Mouse (Mus musculus) lung, postnatal 0 days (tissue): Measurements from ENCODE around the gene Tmem62. TPM values are rescaled to one million over a fixed set of nuclear protein-coding genes. Genes with fewer than 3 reads are reported as not detected.

Source experiments
- ATAC-seq: fragments of 200-750 bp; cut with Nextera tagmentation; 2 replicates; pipeline ENCODE4 v1.8.0; 2017; ENCODE audit warnings: moderate library complexity
- DNase-seq: peaks from one replicate; pipeline ENCODE4 v3.0.0-alpha.2; 2016; ENCODE audit warnings: low spot score
- H3K27ac ChIP-seq: fragments of 300-500 bp; sonication (generic); 2 replicates; pipeline ENCODE4 v1.5.1; 2014; ENCODE audit warnings: antibody characterized with exemption, mild to moderate bottlenecking, low read length, mixed read lengths
- H3K27me3 ChIP-seq: fragments of 300-500 bp; sonication (generic); replicated peaks from 2 replicates; pipeline ENCODE4 v1.6.1; 2014; ENCODE audit warnings: low read length, mixed read lengths; ENCODE audit not compliant: insufficient read depth
- H3K36me3 ChIP-seq: fragments of 300-500 bp; sonication (generic); 2 replicates; pipeline ENCODE4 v1.6.1; 2014; ENCODE audit warnings: low read length, mixed read lengths; ENCODE audit not compliant: insufficient read depth
- H3K4me1 ChIP-seq: fragments of 300-500 bp; sonication (generic); 2 replicates; pipeline ENCODE4 v1.6.1; 2014; ENCODE audit warnings: antibody characterized with exemption, low read depth, low read length, mixed read lengths; ENCODE audit not compliant: insufficient read depth
- H3K4me2 ChIP-seq: fragments of 300-500 bp; sonication (generic); replicated peaks from 2 replicates; pipeline ENCODE4 v1.6.1; 2014; ENCODE audit warnings: low read depth, mild to moderate bottlenecking, low read length, moderate library complexity, mixed read lengths
- H3K4me3 ChIP-seq: fragments of 300-500 bp; sonication (generic); 2 replicates; pipeline ENCODE4 v1.5.1; 2014; ENCODE audit warnings: low read depth, low read length
- H3K9ac ChIP-seq: fragments of 300-500 bp; sonication (generic); replicated peaks from 2 replicates; pipeline ENCODE4 v1.6.1; 2014; ENCODE audit warnings: low read depth, mild to moderate bottlenecking
- H3K9me3 ChIP-seq: fragments of 300-500 bp; sonication (generic); 2 replicates; pipeline ENCODE4 v1.6.1; 2016; ENCODE audit warnings: low read length, mixed read lengths
- CTCF ChIP-seq: IDR thresholded peaks from 2 replicates; pipeline ENCODE4 v1.5.1; 2016; ENCODE audit warnings: antibody characterized with exemption, mild to moderate bottlenecking
- EP300 ChIP-seq: IDR thresholded peaks from 2 replicates; pipeline ENCODE4 v1.6.1; 2016; ENCODE audit warnings: antibody characterized with exemption, mild to moderate bottlenecking, control low read depth
- WGBS: fragments of 180-500 bp; shearing (Covaris S2); extraction: QIAGEN DNeasy Blood & Tissue Kit; methylation state at CpG from one replicate; pipeline ENCODE4 v1.1.7; 2014; 5-methylcytosine and 5-hydroxymethylcytosine counted together
- polyA plus RNA-seq: library from polyadenylated mRNA; unstranded; fragments of >200 nt; fragmentation: Nextera tagmentation; extraction: Ambion mirVana; gene quantifications from 2 replicates; pipeline ENCODE4 v1.2.1, GENCODE M21; 2015

Gene Tmem62
- 13.2 and 13.5 TPM in 2 replicates for polyA plus RNA-seq

- H3K9ac ChIP-seq, result peak within 1 kb of the TSS; percentile 84
- H3K27ac ChIP-seq, result peak within 1 kb of the TSS; percentile 93
- TF ChIP-seq EP300 (no peak), CTCF (peak; percentile 69)
- ATAC-seq, result peak; percentile 80
- H3K4me3 ChIP-seq, result peak within 1 kb of the TSS; percentile 68
- peak; percentile 73 for DNase-seq
- WGBS, result 2% methylated on average over 63 of the region's 71 CpGs
- H3K9me3 ChIP-seq, result no peaks in the 10 kb centered on the region
- peak within 1 kb of the TSS; percentile 83 for H3K4me2 ChIP-seq
- no peaks in the 10 kb centered on the region for H3K36me3 ChIP-seq
- H3K4me1 ChIP-seq, result no peaks in the 10 kb centered on the region
- no peaks in the 10 kb centered on the region for H3K27me3 ChIP-seq
These were observed at the start of gene Tmem62 for GRCm38 (mm10) chr2:120976990-120977925. Tmem62 (plus strand) TSS chr2:120977017.

DNA sequence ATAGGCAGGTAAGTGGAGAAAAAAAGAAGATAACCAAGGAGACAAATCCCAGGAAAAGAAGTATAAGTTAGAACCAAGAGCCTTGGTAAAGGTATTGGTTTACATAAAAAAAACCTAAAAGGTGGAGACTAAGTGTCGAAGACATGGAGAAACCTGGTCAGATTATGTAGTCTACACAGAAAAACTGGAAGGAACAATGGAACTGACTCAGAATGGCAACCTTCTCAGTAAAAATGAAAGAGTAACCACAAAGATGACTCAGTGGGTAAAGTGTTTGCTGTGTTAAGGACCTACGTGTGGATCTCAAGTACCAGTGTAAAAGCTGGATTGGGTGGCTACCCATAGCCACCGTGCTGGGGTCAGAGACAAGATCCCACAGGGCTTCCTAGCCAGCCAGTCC lies 43.8 kb upstream of the Tmem62 start:
- Histone ChIP-seq H3K4me3 (no peak overlapping the region), H3K4me1 (no peaks in the 10 kb centered on the region), H3K9ac (no peak overlapping the region), H3K4me2 (no peak overlapping the region), H3K27ac (no peak overlapping the region), H3K36me3 (peaks cover 35% of the 10 kb centered on the region), H3K9me3 (no peaks in the 10 kb centered on the region), H3K27me3 (no peaks in the 10 kb centered on the region)
- no peak for TF ChIP-seq CTCF
- TF ChIP-seq EP300, result no peak
- ATAC-seq, result peak; percentile 41; the same call in 1 of the 2 replicates
- 65% methylated on average over 3 of the region's 3 CpGs for WGBS
- DNase-seq, result peak; percentile 36

DNA sequence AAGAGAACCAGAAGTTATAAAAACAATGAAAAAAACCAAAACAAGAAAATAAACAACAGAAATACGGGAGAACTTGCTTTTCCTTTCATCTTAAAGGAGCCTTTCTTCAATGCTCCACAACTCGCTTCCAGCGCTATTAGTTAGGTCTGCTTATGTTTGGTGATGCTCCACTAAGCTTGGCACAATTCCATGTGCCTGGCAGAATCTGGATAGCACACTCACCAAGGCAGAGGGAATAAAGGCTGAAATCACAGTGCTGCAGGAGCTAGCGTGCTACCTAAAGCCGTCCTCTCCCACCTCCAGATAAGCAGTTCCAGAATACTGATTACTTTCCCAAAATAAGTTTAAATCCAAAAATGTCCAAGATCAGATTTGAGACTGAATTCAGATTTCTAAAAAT lies 25.6 kb upstream of the Tmem62 start:
- Histone ChIP-seq H3K36me3 (peaks cover 33% of the 10 kb centered on the region; the same call in 1 of the 2 replicates), H3K27ac (no peak overlapping the region), H3K4me2 (no peak overlapping the region), H3K9me3 (no peaks in the 10 kb centered on the region), H3K9ac (no peak overlapping the region), H3K4me3 (no peak overlapping the region), H3K27me3 (no peaks in the 10 kb centered on the region), H3K4me1 (no peaks in the 10 kb centered on the region)
- TF ChIP-seq CTCF, result no peak
- no peak for DNase-seq
- WGBS, result 76% methylated on average over 5 of the region's 5 CpGs
- ATAC-seq, result no peak

DNA sequence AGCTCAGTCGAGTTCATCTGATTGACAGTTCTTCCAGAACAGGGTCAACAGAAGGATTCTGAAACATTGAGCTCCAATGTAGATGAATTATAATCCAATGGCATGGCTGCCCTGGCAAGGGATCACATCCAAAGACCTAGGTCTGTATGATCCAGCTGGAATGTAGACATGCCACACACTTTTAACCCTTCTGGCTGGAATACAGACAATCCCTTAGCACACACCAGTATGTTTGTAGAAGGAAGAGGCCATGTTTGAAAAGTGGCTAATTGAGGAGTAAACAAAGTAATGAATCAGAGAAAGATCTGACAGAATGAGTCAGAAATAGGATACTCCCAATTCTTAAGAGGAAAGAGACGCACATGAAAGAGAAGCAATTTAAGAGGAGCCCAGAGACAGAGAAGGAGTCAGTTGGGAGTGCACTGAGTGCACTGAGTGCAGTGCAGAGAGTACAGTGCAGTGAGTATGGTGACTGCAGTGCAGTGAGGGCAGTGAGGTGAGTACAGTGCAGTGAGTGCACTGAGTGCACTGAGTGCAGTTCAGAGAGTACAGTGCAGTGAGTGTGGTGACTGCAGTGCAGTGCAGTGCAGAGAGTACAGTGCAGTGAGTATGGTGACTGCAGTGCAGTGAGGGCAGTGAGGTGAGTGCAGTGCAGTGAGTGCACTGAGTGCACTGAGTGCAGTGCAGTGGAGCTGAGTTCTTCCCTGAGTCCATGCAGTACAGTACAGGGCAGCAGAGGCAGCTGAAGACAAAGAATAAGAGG lies 24.5 kb upstream of the Tmem62 start:
- no peaks in the 10 kb centered on the region for H3K27me3 ChIP-seq
- peak; percentile 71 for ATAC-seq
- H3K9ac ChIP-seq, result no peak overlapping the region
- peaks cover 22% of the 10 kb centered on the region; the same call in 1 of the 2 replicates for H3K36me3 ChIP-seq
- H3K4me3 ChIP-seq, result no peak overlapping the region
- H3K9me3 ChIP-seq, result no peaks in the 10 kb centered on the region
- no peak overlapping the region for H3K4me2 ChIP-seq
- no peak for DNase-seq
- WGBS, result 33% methylated on average over 2 of the region's 2 CpGs
- H3K4me1 ChIP-seq, result no peaks in the 10 kb centered on the region
- no peak overlapping the region for H3K27ac ChIP-seq
- TF ChIP-seq EP300 (no peak), CTCF (no peak)

- H3K4me1 ChIP-seq, result no peaks in the 10 kb centered on the region
- no peaks in the 10 kb centered on the region for H3K9me3 ChIP-seq
- ATAC-seq (peak; percentile 93), DNase-seq (peak; percentile 88)
- H3K27me3 ChIP-seq, result no peaks in the 10 kb centered on the region
- H3K4me2 ChIP-seq, result no peak overlapping the region; the same call in 1 of the 2 replicates
- H3K36me3 ChIP-seq, result 0 out of 2 replicates have a peak, but pooled peaks cover under 1% of the 10 kb centered on the region
- no peak overlapping the region for H3K9ac ChIP-seq
- H3K27ac ChIP-seq, result peak overlapping the region; percentile 68
- WGBS, result 45% methylated on average over 2 of the region's 2 CpGs
- TF ChIP-seq EP300 (peak; percentile 86), CTCF (no peak)
- no peak overlapping the region for H3K4me3 ChIP-seq
These were observed 17.5 kb upstream of the Tmem62 start for GRCm38 (mm10) chr2:120959363-120959762.

DNA sequence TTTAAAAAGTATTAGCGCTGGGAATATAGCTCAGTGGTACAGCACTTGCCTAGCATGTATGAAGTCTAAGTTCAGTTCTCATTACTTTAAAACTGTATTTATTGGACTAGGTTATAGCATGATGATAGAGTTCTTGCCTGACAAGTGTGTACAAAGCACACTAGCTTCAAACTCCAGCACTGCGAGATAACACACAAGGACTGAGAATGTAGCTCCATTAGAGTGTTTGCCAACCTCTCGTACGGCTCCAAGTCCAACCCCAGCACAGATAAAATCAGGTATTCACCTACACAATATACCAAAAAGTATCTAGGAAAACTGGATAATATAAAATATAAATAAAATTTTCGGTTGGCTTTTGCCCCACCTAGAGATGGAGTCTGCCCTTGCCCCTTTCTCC lies 17.0 kb upstream of the Tmem62 start:
- Histone ChIP-seq H3K27ac (peak overlapping the region; percentile 68), H3K4me2 (no peak overlapping the region; the same call in 1 of the 2 replicates), H3K4me1 (no peaks in the 10 kb centered on the region; the same call in 1 of the 2 replicates), H3K9ac (no peak overlapping the region), H3K4me3 (no peak overlapping the region), H3K9me3 (no peaks in the 10 kb centered on the region), H3K36me3 (no peaks in the 10 kb centered on the region), H3K27me3 (no peaks in the 10 kb centered on the region)
- DNase-seq, result peak; percentile 51
- 62% methylated on average over 5 of the region's 5 CpGs for WGBS
- TF ChIP-seq EP300 (no peak), CTCF (no peak)
- peak; percentile 84 for ATAC-seq
